Mouse (Mus musculus) hindbrain, postnatal 0 days (tissue): ENCODE data around the gene Cnpy1. TPM values are rescaled to one million over a fixed set of nuclear protein-coding genes. Genes with fewer than 3 reads are reported as not detected.

Experiments used
- ATAC-seq: fragments of 200-750 bp; cut with Nextera tagmentation; 2 replicates; pipeline ENCODE4 v1.8.0; 2017; ENCODE audit warnings: mild to moderate bottlenecking, moderate TSS enrichment, moderate library complexity
- DNase-seq: peaks from one replicate; pipeline ENCODE4 v3.0.0-alpha.2; 2015; ENCODE audit warnings: low spot score
- H3K27ac ChIP-seq: fragments of 300-500 bp; sonication (generic); 2 replicates; pipeline ENCODE4 v1.5.1; 2014; ENCODE audit warnings: mild to moderate bottlenecking
- H3K27me3 ChIP-seq: fragments of 300-500 bp; sonication (generic); 2 replicates; pipeline ENCODE4 v1.6.1; 2014; ENCODE audit warnings: low read length, mixed read lengths; ENCODE audit not compliant: insufficient read depth
- H3K36me3 ChIP-seq: fragments of 300-500 bp; sonication (generic); 2 replicates; pipeline ENCODE4 v1.6.1; 2014; ENCODE audit warnings: low read length, mixed read lengths; ENCODE audit not compliant: insufficient read depth
- H3K4me1 ChIP-seq: fragments of 300-500 bp; sonication (generic); 2 replicates; pipeline ENCODE4 v1.6.1; 2014; ENCODE audit warnings: antibody characterized with exemption, low read length, mixed read lengths; ENCODE audit not compliant: insufficient read depth
- H3K4me2 ChIP-seq: fragments of 300-500 bp; sonication (generic); 2 replicates; pipeline ENCODE4 v1.6.1; 2014; ENCODE audit warnings: low read depth, mild to moderate bottlenecking, low read length, moderate library complexity, mixed read lengths
- H3K4me3 ChIP-seq: fragments of 300-500 bp; sonication (generic); 2 replicates; pipeline ENCODE4 v1.5.1; 2014; ENCODE audit warnings: low read length
- H3K9ac ChIP-seq: fragments of 300-500 bp; sonication (generic); replicated peaks from 2 replicates; pipeline ENCODE4 v1.6.1; 2014; ENCODE audit warnings: mild to moderate bottlenecking, low read length, moderate library complexity, mixed read lengths
- H3K9me3 ChIP-seq: fragments of 300-500 bp; sonication (generic); 2 replicates; pipeline ENCODE4 v1.6.1; 2016; ENCODE audit warnings: low read length, mixed read lengths
- CTCF ChIP-seq: IDR thresholded peaks from 2 replicates; pipeline ENCODE4 v1.5.1; 2016; ENCODE audit warnings: antibody characterized with exemption, control low read depth, low read depth
- WGBS: fragments of 180-500 bp; shearing (Covaris S2); extraction: QIAGEN DNeasy Blood & Tissue Kit; methylation state at CpG from one replicate; pipeline ENCODE4 v1.1.7; 2014; 5-methylcytosine and 5-hydroxymethylcytosine counted together
- polyA plus RNA-seq: library from polyadenylated mRNA; unstranded; fragments of >200 nt; fragmentation: Nextera tagmentation; extraction: Ambion mirVana; gene quantifications from 2 replicates; pipeline ENCODE4 v1.2.1, GENCODE M21; 2015
- total RNA-seq: library from RNA; depleted of rRNA; stranded (reverse); fragments of >200 nt; gene quantifications from 2 replicates; pipeline ENCODE4 v1.2.3, GENCODE M21; 2014

Cnpy1 gene
- total and polyA plus RNA-seq, 2 experiments from 2014 or later, result 31.7 to 45.6 TPM

DNA sequence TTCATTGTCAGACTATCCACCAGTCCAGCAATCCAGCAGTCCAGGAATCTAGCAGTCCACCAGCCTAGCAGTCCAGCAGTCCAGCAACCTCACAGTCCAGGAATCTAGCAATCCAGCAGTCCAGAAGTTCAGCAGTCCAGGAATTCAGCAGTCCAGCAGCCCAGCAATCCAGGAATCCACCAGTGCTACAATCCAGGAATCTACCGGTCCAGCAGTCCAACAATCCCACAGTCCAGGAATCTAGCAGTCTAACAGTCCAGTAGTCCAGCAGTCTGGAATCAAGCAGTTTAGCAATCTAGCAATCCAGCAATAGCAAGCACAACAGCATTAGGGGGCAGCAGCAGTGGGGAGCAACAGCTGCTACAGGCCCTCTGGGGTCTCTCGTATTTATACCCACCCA is 27.2 kb upstream of the Cnpy1 start:
- H3K4me2 ChIP-seq, result no peak overlapping the region
- no peaks in the 10 kb centered on the region for H3K27me3 ChIP-seq
- no peak overlapping the region for H3K9ac ChIP-seq
- WGBS, result 70% methylated on average over 2 of the region's 2 CpGs
- no peaks in the 10 kb centered on the region for H3K36me3 ChIP-seq
- H3K27ac ChIP-seq, result no peak overlapping the region
- no peaks in the 10 kb centered on the region for H3K9me3 ChIP-seq
- DNase-seq (no peak), ATAC-seq (no peak)
- TF ChIP-seq CTCF, result no peak
- no peak overlapping the region for H3K4me3 ChIP-seq
- no peaks in the 10 kb centered on the region for H3K4me1 ChIP-seq

- H3K36me3 ChIP-seq, result no peaks in the 10 kb centered on the region
- WGBS, result 68% methylated on average over 6 of the region's 6 CpGs
- no peak overlapping the region for H3K4me2 ChIP-seq
- H3K4me1 ChIP-seq, result no peaks in the 10 kb centered on the region
- TF ChIP-seq CTCF, result no peak
- DNase-seq (no peak), ATAC-seq (no peak)
- no peak overlapping the region for H3K4me3 ChIP-seq
- H3K27me3 ChIP-seq, result no peaks in the 10 kb centered on the region
- H3K9ac ChIP-seq, result no peak overlapping the region
- H3K27ac ChIP-seq, result no peak overlapping the region
- no peaks in the 10 kb centered on the region for H3K9me3 ChIP-seq
Observed at GRCm38 (mm10) chr5:28269469-28269991, 23.9 kb upstream of the Cnpy1 start.

DNA sequence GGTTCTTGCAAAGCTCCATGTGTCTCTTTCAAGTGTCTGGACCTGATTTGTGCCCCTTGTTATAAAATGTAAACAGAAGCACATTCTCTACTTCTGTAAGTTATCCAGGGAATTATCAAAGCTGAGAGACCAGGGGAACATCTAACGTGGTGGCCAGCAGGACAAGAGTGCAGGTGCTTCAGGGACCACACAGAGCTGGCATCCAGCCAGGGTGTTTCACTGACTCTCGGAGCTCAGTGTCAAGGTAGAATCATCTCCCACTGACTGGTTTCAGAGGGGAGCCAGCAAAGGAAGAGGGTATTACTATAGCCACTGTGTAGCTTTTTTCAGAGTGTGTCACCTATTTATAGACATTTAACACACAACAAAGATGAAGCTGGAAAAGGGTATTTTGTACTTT is 22.0 kb upstream of the Cnpy1 start:
- ATAC-seq (no peak), DNase-seq (no peak)
- Histone ChIP-seq H3K9ac (no peak overlapping the region), H3K4me1 (0 out of 2 replicates have a peak, but pooled peaks cover 5% of the 10 kb centered on the region), H3K9me3 (no peaks in the 10 kb centered on the region), H3K4me3 (no peak overlapping the region), H3K4me2 (no peak overlapping the region), H3K36me3 (no peaks in the 10 kb centered on the region), H3K27ac (no peak overlapping the region), H3K27me3 (no peaks in the 10 kb centered on the region)
- no peak for TF ChIP-seq CTCF
- 24% methylated on average over 2 of the region's 2 CpGs for WGBS

DNA sequence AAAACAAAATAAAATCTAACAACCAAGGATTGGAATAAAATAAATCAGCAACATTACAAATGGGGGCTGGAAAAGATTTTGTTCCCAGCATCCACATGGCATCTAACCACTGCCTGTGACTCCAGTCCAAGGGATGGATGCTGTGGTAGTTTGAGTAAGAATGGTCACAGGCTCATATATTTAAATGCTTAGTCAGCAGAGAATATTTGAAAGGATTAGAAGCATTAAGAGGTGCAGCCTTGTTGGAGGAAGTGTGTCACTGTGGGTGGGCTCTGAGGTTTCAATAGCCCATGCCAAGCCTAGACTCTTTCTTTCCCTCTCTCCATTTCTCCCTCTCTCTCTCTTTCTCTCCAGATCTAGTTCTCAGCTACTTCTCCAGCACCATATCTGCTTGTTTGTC is 20.0 kb upstream of the Cnpy1 start:
- no peak for ATAC-seq

DNA sequence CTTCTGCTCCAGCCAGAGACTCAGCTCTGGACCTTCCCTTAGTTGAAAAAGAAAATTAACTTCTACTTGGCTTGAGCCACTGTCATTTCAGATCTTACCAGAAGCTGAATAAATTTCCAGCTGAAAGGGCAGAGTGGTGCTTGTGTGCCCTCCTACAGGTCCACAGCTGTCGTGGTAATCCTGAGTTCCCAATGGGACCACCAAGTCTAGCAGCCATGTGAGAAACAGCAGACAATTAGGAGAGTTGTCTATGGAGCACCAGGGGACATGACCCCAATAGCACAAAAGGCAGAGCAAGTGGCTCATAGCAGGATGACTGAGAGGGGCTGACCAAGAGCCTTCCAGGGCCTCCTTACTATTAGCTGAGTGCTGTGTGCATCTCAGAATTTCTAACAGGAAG is 18.2 kb upstream of the Cnpy1 start:
- H3K4me3 ChIP-seq, result no peak overlapping the region
- H3K4me2 ChIP-seq, result no peak overlapping the region
- no peaks in the 10 kb centered on the region for H3K27me3 ChIP-seq
- no peak overlapping the region for H3K27ac ChIP-seq
- DNase-seq (peak; percentile 25), ATAC-seq (no peak)
- H3K36me3 ChIP-seq, result no peaks in the 10 kb centered on the region
- no peaks in the 10 kb centered on the region for H3K9me3 ChIP-seq
- H3K4me1 ChIP-seq, result 0 out of 2 replicates have a peak, but pooled peaks cover 5% of the 10 kb centered on the region
- no peak overlapping the region for H3K9ac ChIP-seq
- no peak for TF ChIP-seq CTCF
- WGBS, result 19% methylated on average over 1 of the region's 1 CpGs

More for the DNA sequence above, 20.0 kb upstream of the Cnpy1 start:
- Histone ChIP-seq H3K4me3 (no peak overlapping the region), H3K4me1 (0 out of 2 replicates have a peak, but pooled peaks cover 5% of the 10 kb centered on the region), H3K9me3 (no peaks in the 10 kb centered on the region), H3K36me3 (no peaks in the 10 kb centered on the region), H3K4me2 (no peak overlapping the region), H3K27ac (no peak overlapping the region), H3K27me3 (no peaks in the 10 kb centered on the region), H3K9ac (no peak overlapping the region)
- DNase-seq, result no peak
- TF ChIP-seq CTCF, result no peak

- TF ChIP-seq CTCF, result no peak
- Histone ChIP-seq H3K9ac (no peak overlapping the region), H3K9me3 (no peaks in the 10 kb centered on the region), H3K4me3 (no peak overlapping the region), H3K27ac (no peak overlapping the region), H3K27me3 (no peaks in the 10 kb centered on the region), H3K4me2 (no peak overlapping the region), H3K4me1 (0 out of 2 replicates have a peak, but pooled peaks cover 5% of the 10 kb centered on the region), H3K36me3 (no peaks in the 10 kb centered on the region)
- DNase-seq (no peak), ATAC-seq (no peak)
- WGBS, result 88% methylated on average over 5 of the region's 5 CpGs
Observed at GRCm38 (mm10) chr5:28262070-28262469, 16.5 kb upstream of the Cnpy1 start.

- DNase-seq, result no peak
- no peak for ATAC-seq
- 60% methylated on average over 1 of the region's 1 CpGs for WGBS
Observed at GRCm38 (mm10) chr5:28259939-28260338, 14.3 kb upstream of the Cnpy1 start.

More at GRCm38 (mm10) chr5:28259939-28260338, 14.3 kb upstream of the Cnpy1 start:
- no peak overlapping the region for H3K9ac ChIP-seq
- H3K9me3 ChIP-seq, result no peaks in the 10 kb centered on the region
- H3K4me3 ChIP-seq, result no peak overlapping the region
- H3K36me3 ChIP-seq, result no peaks in the 10 kb centered on the region
- 0 out of 2 replicates have a peak, but pooled peaks cover 5% of the 10 kb centered on the region for H3K4me1 ChIP-seq
- no peak overlapping the region for H3K27ac ChIP-seq
- TF ChIP-seq CTCF, result no peak
- no peak overlapping the region for H3K4me2 ChIP-seq
- no peaks in the 10 kb centered on the region for H3K27me3 ChIP-seq
